Mouse (Mus musculus): ENCODE measurements at regions not wholly inside any gene's neighbourhood (a gene's known extent, or its start where the extent isn't known, plus 50 kb on each side); places are given as distances from the start of the nearest gene placed in this dataset.
"Not testable (repeated sequence)": the region's sequence is repeated elsewhere in the genome, so short reads cannot be mapped to it uniquely, and the experiment has no call there.

DNA sequence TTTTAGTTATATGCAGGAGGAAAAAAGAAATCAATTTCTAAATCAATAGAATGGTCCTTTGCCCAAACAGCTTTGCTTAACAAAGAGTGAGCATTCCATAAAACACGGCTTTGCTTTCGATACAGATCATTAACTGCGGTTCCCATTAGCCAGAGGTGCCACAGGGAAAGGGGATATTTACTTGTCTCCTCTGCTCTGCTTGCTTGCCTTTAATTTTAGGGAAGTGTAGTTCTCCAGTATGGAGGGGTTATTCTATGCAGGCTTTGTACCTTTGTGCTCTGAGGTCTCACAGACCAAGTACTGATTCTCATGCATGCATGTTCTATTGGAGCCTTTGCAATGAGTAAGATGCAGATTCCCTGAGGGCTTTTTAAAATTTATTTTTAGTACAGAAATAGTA, 520.2 kb upstream of the Stxbp6 start:
- DNase-seq (ENCODE audit: low spot score in 2 of 2), result no peak

DNA sequence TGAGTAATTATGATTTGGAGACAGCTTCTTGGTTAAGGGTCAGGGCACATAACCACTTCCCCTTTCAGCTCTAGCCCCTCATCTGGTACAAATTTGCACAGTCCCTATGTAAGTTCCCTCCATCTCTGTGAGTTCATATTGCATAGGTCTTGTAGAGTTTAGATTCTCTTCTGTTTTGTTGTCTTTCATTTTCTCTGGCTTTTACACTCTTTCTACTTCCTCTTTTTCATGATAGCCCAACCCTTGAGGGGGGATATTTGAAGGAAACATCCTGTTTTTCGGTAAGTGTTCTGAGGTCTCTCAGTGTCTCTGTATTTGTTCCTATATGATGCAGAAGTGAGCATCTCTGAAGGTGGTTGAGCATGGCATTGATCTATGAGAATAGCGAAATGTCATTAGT, 515.7 kb upstream of the Stxbp6 start:
- no peak for DNase-seq (ENCODE audit: low spot score in 2 of 2)

DNA sequence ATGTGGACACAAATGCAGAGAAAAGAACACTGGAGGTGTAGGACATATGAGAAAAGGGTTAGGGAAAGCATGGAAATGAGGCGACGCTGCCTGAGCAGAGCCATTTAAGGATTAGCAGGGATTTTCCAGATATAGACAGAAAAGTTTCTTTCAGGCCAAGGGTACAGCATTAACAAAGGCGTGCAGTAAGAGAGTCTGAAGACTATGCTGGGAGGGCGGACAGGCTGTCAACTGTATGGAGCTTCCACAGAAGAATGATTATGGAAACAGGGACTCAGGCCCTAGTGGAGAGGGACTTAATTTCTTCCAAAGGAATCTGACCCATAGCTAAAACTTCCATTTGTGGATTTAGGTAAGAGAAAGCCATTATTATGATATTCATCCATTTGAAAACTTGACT, 511.3 kb upstream of the Stxbp6 start:
- DNase-seq (ENCODE audit: low spot score in 2 of 2), result no peak

DNA sequence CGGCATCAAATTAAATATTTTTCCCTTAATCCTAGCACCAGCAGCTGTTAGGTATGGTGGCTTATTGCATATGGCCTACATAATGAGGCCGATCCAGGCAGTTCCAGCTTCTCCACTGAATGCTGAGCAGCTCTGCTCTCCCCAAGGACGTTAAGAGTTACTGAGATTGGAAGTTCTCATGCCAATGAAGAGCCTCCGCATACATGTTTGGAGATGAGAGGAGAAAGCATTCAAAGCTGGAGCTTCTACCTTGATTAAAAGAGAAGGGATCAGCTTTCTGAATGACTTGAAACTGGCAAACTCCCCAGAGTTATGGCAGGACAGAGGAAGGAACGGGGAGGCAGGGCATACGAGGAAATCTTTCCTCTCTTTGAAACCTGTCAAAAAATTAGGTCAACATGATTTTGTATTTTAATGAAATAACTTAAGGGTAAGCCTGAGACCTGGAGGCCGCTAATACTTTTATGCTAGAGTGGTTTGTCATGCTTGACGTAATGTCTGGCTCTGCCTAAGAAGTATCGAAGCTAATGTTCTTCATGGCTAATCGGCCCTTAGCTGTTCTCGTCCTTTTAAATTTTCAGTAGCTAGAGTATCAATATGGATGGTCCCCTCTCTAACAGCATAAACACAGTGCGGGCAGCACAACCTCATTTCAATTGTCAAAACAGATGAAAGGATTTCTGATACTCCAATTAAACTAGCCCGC, 489.0 kb upstream of the Stxbp6 start:
- no peak for DNase-seq (ENCODE audit: low spot score in 2 of 2)

- DNase-seq (ENCODE audit: low spot score in 2 of 2), result no peak
Observed at GRCm38 (mm10) chr12:45562637-45563220, 488.2 kb upstream of the Stxbp6 start.

DNA sequence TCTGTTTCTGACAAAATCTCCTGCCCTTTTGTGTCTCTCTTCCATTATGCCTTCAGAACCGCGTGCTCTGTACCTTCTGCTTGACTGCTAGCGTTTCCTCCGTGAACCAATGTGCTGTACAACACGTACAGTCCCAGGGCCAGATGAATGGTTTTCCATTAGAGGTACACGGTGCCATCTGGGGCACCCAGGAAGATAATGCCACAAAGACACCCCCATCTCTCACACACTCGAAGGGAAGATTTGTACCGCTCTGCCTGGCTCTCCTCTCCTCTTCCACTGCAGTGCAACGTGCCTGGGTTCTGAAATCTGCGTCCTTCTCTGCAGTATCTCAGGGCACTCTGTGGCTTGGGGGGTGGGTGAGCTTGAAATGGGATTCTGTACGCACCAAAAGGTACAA, 487.4 kb upstream of the Stxbp6 start:
- DNase-seq (ENCODE audit: low spot score in 2 of 2), result no peak

DNA sequence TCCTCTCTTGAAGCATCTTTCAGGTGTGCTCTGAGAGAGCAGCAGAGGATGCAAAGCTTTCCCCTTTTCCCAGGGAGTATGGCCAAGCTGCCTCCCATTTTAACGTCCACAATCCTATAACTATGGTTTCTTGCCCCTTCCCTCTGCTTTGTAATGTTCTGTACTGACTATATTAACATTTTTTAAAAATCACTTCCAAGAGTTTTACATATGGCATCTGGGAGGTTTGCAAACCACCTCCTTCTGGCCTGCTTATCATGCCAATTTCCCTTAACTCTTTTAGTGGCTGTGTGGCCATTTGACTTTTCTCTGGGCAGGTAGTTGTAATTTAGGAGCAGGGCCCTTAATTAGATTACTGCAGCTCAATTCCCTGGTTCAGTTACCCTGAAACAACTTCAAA, 486.9 kb upstream of the Stxbp6 start:
- no peak for DNase-seq (ENCODE audit: low spot score in 2 of 2)

- DNase-seq (ENCODE audit: low spot score in 2 of 2), result not testable (repeated sequence)
Observed at GRCm38 (mm10) chr12:45549906-45550305, 475.4 kb upstream of the Stxbp6 start.

DNA sequence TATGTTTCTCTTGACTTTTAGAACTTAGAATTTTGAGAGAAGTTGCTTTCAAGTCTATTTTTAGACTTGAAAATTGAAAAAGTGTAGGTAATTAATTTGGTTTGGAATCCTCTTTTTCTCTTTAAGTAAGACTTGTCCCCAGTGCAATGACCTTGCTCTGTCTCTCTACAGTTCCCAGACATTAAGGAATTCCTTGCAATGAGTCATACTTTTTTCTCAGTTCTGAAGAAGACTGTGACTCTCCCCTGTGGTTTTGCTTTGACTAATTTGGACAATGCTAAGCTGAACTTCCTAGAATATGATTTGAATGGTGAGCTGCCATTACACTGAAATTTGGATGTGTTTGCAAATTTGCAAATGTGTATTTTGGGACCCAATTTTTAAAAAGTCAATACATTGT, 445.0 kb upstream of the Stxbp6 start:
- no peak for DNase-seq (ENCODE audit: low spot score in 2 of 2)

- no peak for DNase-seq (ENCODE audit: low spot score in 2 of 2)
Observed at GRCm38 (mm10) chr12:45514459-45514858, 439.9 kb upstream of the Stxbp6 start.

GRCm38 (mm10) chr12:45507400-45507982, 433.0 kb upstream of the Stxbp6 start:
- peak; percentile 10 to 13 for DNase-seq (ENCODE audit: low spot score in 2 of 2)

- no peak for DNase-seq (ENCODE audit: low spot score in 2 of 2)
Observed at GRCm38 (mm10) chr12:45499834-45500233, 425.3 kb upstream of the Stxbp6 start.

GRCm38 (mm10) chr12:45498230-45498629, 423.7 kb upstream of the Stxbp6 start:
- DNase-seq (ENCODE audit: low spot score in 2 of 2), result no peak

DNA sequence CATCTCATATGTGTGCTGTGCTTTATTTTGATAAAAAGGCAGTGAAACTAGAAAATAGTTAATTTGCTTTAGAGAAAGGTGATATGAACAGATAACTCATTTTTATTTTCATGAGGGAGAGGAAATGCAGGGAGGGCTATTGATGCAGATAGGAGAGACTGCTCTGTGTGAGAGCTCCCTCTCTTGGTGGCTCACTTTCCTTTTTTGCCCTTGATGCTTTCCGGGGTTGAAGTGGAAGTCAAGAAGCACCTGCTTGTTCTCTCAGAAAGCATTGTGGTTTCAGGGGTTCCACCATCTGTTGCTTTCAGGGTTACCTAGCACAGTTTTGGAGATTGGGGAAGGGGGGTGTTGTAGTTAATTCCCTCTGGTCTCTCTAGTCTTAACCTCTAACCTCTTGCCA, 414.5 kb upstream of the Stxbp6 start:
- no peak for DNase-seq (ENCODE audit: low spot score in 2 of 2)

- no peak for DNase-seq (ENCODE audit: low spot score in 2 of 2)
Observed at GRCm38 (mm10) chr12:45476881-45477280, 402.4 kb upstream of the Stxbp6 start.

GRCm38 (mm10) chr12:45468093-45468492, 393.6 kb upstream of the Stxbp6 start:
- peak; percentile 15 to 24 for DNase-seq (ENCODE audit: low spot score in 2 of 2)

DNA sequence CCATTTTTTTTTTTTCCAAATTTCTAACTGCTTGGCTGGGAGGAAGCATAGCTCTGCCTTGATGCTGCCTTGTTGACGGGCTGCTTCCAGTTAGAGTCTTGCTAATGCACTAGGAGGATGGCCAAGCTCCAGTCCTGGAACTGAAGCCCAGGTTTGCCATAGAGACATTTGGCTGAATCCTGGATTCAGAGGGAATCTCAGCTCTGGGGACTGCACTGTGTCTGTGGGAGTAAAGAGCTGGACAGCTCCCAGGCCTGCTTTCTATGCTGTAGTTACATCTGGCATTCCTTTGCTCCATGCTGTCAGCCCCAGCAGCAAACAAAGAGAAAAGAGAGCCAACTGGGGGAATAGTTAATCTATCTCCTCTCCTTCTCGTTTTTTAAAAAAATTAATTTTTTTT, 392.5 kb upstream of the Stxbp6 start:
- DNase-seq (ENCODE audit: low spot score in 2 of 2), result peak; percentile 50 to 59

DNA sequence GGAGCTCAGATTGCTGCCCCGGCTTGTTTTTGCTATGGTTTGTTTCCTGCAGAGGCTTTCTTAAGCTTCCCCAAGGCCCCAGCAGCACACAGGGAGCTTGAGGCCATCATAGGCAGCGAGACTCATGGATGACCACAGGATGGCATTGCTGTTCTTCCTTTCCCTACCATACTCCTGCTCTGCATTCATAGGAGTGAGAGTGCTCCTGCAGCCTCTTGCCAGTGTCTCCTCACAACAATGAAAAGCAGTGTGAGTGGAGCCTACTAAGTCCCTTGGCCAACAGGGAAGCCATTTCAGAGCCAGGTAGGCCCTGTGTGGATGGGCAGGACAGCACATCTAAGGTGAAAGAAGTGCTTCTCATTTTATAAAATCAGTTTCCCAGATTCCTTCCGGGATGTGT, 391.6 kb upstream of the Stxbp6 start:
- DNase-seq (ENCODE audit: low spot score in 2 of 2), result peak; percentile 68 to 70

DNA sequence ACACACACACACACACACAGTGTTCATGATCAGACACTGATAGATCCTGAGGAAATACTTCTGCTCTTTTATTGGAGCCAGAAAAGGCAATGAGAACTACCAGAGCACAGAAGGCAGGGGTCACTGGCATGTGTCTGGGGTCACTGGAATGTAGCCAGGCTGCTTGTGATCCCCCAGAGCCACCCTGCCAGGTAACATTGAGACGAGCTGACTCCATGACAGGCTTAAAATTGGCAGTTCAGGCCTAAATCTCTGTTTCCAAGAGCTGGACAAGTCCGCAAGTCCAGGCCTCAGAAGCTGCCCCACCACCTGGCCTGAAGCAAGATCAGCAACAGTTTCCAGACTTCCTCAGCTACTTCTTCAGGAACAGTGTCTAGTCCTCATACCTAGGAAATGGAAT, 390.4 kb upstream of the Stxbp6 start:
- no peak for DNase-seq (ENCODE audit: low spot score in 2 of 2)

GRCm38 (mm10) chr12:45458746-45459145, 384.2 kb upstream of the Stxbp6 start:
- DNase-seq (ENCODE audit: low spot score in 2 of 2), result not testable (repeated sequence)

- peak; percentile 34 to 54 for DNase-seq (ENCODE audit: low spot score in 2 of 2)
Observed at GRCm38 (mm10) chr12:45443512-45444190, 369.1 kb upstream of the Stxbp6 start.

DNA sequence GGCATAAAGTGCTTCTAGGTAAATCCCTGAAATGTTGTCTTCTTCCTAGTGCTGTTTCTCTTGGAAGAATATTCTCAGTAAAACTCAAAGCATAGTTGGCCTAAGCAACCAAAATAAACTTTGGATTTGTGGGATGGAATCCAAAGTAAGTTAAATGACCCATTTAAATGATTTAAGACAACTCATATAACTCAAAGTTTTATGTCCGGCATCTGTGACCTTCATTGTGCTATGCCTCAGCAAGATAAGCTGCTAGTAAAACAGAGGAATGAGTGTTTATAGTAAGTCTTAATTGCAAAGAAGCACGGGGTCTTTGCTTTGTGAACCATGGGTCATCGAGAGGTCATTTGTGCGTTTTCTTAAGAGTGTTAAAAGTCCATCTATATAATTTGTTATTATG, 368.0 kb upstream of the Stxbp6 start:
- no peak for DNase-seq (ENCODE audit: low spot score in 2 of 2)

DNA sequence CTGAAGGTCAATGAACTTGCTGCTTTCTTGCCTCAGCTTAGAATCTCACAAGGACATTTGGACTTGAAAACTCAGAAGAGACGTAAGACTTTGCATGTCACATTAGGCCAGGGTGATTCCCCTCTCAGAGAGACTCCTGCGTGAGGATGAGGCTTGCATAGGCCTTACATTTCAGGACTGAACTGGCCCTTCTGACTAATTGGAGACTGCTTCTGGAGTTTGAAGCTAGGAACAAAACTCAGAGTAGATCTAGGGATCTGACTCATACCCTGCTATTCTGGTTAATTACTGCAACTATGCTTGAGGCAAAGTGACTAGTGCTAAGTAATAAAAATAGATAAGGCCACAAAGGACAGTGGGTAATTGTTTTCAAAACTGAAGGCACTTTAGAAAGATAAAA, 365.2 kb upstream of the Stxbp6 start:
- peak in 1 of 2 experiments; percentile 5 for DNase-seq (ENCODE audit: low spot score in 2 of 2)

Measured in right cerebral cortex, adult 2 months (tissue).